Mouse (Mus musculus): ENCODE results near the gene Xpo5. TPM values are rescaled to one million over a fixed set of nuclear protein-coding genes. Genes with fewer than 3 reads are reported as not detected.
A peak's percentile ranks its signal among the peaks of the same experiment; 100 is the strongest.

Xpo5 gene
- polyA plus RNA-seq, 1 experiment, result 46.1 TPM

DNA sequence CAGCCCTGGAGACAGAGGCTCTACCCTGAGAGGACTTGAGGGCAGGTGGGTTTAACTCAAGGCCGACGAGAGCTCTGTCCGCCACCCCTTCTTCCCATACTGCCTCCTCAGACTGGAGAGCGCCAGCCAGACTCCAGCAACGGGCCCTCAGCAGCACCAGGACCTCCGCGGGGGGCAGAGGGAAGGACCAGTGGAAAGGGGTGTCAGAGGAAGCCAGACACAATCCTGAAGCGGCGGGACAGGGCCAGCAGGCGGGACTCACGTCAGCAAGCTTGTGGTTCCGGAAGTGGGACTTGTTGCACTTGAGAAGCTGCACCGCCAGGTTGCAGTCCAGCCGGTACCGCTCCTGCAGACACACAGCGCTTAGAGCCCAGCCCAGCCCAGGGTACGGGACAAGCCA, 57.1 kb downstream of the Xpo5 start:
- Histone ChIP-seq H3K36me3 (ENCODE audit: control insufficient read depth, insufficient read depth) (peaks cover 83% of the 10 kb centered on the region), H3K79me2 (ENCODE audit: control insufficient read depth, insufficient read depth) (peaks cover 23% of the 10 kb centered on the region), H3K27me3 (ENCODE audit: control insufficient read depth, insufficient read depth, insufficient read length) (no peaks in the 10 kb centered on the region), H3K79me3 (ENCODE audit: low read depth) (peaks cover 3% of the 10 kb centered on the region), H3K4me3 (ENCODE audit: insufficient read depth, poor library complexity, severe bottlenecking) (no peak overlapping the region), H3ac (ENCODE audit: control insufficient read depth, insufficient read length, low read depth) (no peak overlapping the region)
- TF ChIP-seq CTCF (IDR thresholded peaks at IDR 0.05; ENCODE audit: control insufficient read depth, insufficient read depth, insufficient read length), result no peak
- no peak for TF ChIP-seq CEBPB (IDR thresholded peaks at IDR 0.05; ENCODE audit: low read depth)
- TF ChIP-seq FOSL1 (IDR thresholded peaks at IDR 0.05; ENCODE audit: insufficient read depth, low read length, poor library complexity, severe bottlenecking), result no peak
- no peak for TF ChIP-seq USF1 (IDR thresholded peaks at IDR 0.05; ENCODE audit: low read depth)
- no peak for TF ChIP-seq MAX (IDR thresholded peaks at IDR 0.05)
- no peak for TF ChIP-seq MYOD1 (IDR thresholded peaks at IDR 0.05; ENCODE audit: control insufficient read depth, insufficient read length, low read depth)
- TF ChIP-seq MYOG (IDR thresholded peaks at IDR 0.05; ENCODE audit: control insufficient read depth, extremely low read depth, insufficient read length), result no peak

GRCm38 (mm10) chr17:46262201-46262694, 59.7 kb downstream of the Xpo5 start:
- Histone ChIP-seq H3K79me3 (ENCODE audit: low read depth) (peaks cover 13% of the 10 kb centered on the region), H3K27me3 (ENCODE audit: control insufficient read depth, insufficient read depth, insufficient read length) (no peaks in the 10 kb centered on the region), H3ac (ENCODE audit: control insufficient read depth, insufficient read length, low read depth) (no peak overlapping the region), H3K4me3 (ENCODE audit: insufficient read depth, poor library complexity, severe bottlenecking) (no peak overlapping the region), H3K79me2 (ENCODE audit: control insufficient read depth, insufficient read depth) (peaks cover 43% of the 10 kb centered on the region), H3K36me3 (ENCODE audit: control insufficient read depth, insufficient read depth) (peaks cover 90% of the 10 kb centered on the region)
- TF ChIP-seq USF1 (IDR thresholded peaks at IDR 0.05; ENCODE audit: low read depth), result no peak
- TF ChIP-seq MAX (IDR thresholded peaks at IDR 0.05), result no peak
- TF ChIP-seq CEBPB (IDR thresholded peaks at IDR 0.05; ENCODE audit: low read depth), result no peak
- TF ChIP-seq FOSL1 (IDR thresholded peaks at IDR 0.05; ENCODE audit: insufficient read depth, low read length, poor library complexity, severe bottlenecking), result no peak
- no peak for TF ChIP-seq MYOG (IDR thresholded peaks at IDR 0.05; ENCODE audit: control insufficient read depth, extremely low read depth, insufficient read length)
- TF ChIP-seq CTCF (IDR thresholded peaks at IDR 0.05; ENCODE audit: control insufficient read depth, insufficient read depth, insufficient read length), result no peak
- no peak for TF ChIP-seq MYOD1 (IDR thresholded peaks at IDR 0.05; ENCODE audit: control insufficient read depth, insufficient read length, low read depth)

DNA sequence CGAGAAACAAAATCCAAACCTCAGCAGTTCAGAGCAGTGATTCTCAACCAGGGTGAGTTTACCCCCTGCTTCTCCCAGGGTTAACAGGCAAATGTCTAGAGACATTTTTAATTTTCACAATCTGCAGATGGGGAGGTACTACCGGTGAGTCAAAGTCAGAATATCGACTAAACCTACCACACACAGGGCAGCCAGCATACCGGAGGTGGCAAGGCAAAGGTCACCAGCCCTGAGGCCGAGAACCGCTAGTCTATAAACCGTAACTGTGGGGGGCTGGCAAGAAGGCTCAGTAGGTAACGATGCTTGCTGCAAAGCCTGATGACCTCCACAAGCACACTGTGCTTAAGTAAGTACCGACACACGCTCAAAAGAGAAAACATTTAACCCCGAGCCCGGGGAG, 62.9 kb downstream of the Xpo5 start:
- Histone ChIP-seq H3K79me2 (ENCODE audit: control insufficient read depth, insufficient read depth) (peaks cover 76% of the 10 kb centered on the region), H3K4me3 (ENCODE audit: insufficient read depth, poor library complexity, severe bottlenecking) (no peak overlapping the region), H3K36me3 (ENCODE audit: control insufficient read depth, insufficient read depth) (peaks cover 72% of the 10 kb centered on the region), H3ac (ENCODE audit: control insufficient read depth, insufficient read length, low read depth) (peak overlapping the region; percentile 38), H3K79me3 (ENCODE audit: low read depth) (peaks cover 41% of the 10 kb centered on the region), H3K27me3 (ENCODE audit: control insufficient read depth, insufficient read depth, insufficient read length) (no peaks in the 10 kb centered on the region)
- TF ChIP-seq MYOD1 (IDR thresholded peaks at IDR 0.05; ENCODE audit: control insufficient read depth, insufficient read length, low read depth) (no peak), CTCF (IDR thresholded peaks at IDR 0.05; ENCODE audit: control insufficient read depth, insufficient read depth, insufficient read length) (no peak), CEBPB (IDR thresholded peaks at IDR 0.05; ENCODE audit: low read depth) (no peak), FOSL1 (IDR thresholded peaks at IDR 0.05; ENCODE audit: insufficient read depth, low read length, poor library complexity, severe bottlenecking) (no peak), MAX (IDR thresholded peaks at IDR 0.05) (no peak), USF1 (IDR thresholded peaks at IDR 0.05; ENCODE audit: low read depth) (no peak), MYOG (IDR thresholded peaks at IDR 0.05; ENCODE audit: control insufficient read depth, extremely low read depth, insufficient read length) (no peak)

GRCm38 (mm10) chr17:46265918-46266618, 63.5 kb downstream of the Xpo5 start:
- no peaks in the 10 kb centered on the region for H3K27me3 ChIP-seq (ENCODE audit: control insufficient read depth, insufficient read depth, insufficient read length)
- TF ChIP-seq MAX (IDR thresholded peaks at IDR 0.05), result peak; percentile 96
- peak; percentile 67 for TF ChIP-seq CTCF (IDR thresholded peaks at IDR 0.05; ENCODE audit: control insufficient read depth, insufficient read depth, insufficient read length)
- TF ChIP-seq MYOG (IDR thresholded peaks at IDR 0.05; ENCODE audit: control insufficient read depth, extremely low read depth, insufficient read length), result no peak
- TF ChIP-seq MYOD1 (IDR thresholded peaks at IDR 0.05; ENCODE audit: control insufficient read depth, insufficient read length, low read depth), result peak; percentile 14
- TF ChIP-seq FOSL1 (IDR thresholded peaks at IDR 0.05; ENCODE audit: insufficient read depth, low read length, poor library complexity, severe bottlenecking), result no peak
- no peak for TF ChIP-seq USF1 (IDR thresholded peaks at IDR 0.05; ENCODE audit: low read depth)
- H3K36me3 ChIP-seq (ENCODE audit: control insufficient read depth, insufficient read depth), result peaks cover 74% of the 10 kb centered on the region
- H3K4me3 ChIP-seq (ENCODE audit: insufficient read depth, poor library complexity, severe bottlenecking), result no peak overlapping the region
- H3K79me3 ChIP-seq (ENCODE audit: low read depth), result peaks cover 47% of the 10 kb centered on the region
- H3ac ChIP-seq (ENCODE audit: control insufficient read depth, insufficient read length, low read depth), result peak overlapping the region; percentile 38
- H3K79me2 ChIP-seq (ENCODE audit: control insufficient read depth, insufficient read depth), result peaks cover 81% of the 10 kb centered on the region

DNA sequence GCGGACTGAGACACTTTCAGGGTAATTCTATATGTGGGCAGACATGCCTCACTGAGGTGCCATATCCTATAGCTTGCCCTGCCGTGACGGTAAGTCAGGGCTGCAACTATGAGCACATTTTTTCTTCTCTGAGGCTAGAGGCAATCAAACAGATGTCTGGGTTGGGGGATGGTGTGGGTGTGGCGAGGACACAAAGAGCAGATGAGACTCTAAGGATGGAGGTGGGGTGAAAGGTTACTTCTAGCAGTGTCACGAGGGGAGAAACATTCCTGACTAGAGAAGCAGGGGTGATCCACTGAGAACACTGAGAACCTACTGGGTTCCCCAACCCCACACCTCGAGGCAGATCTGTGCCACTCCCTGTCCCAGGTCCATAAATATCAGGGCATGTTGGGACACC, 64.4 kb downstream of the Xpo5 start:
- H3K36me3 ChIP-seq (ENCODE audit: control insufficient read depth, insufficient read depth), result peaks cover 72% of the 10 kb centered on the region

More for the DNA sequence above, 64.4 kb downstream of the Xpo5 start:
- Histone ChIP-seq H3ac (ENCODE audit: control insufficient read depth, insufficient read length, low read depth) (peak overlapping the region; percentile 20), H3K79me2 (ENCODE audit: control insufficient read depth, insufficient read depth) (peaks cover 90% of the 10 kb centered on the region), H3K4me3 (ENCODE audit: insufficient read depth, poor library complexity, severe bottlenecking) (no peak overlapping the region), H3K27me3 (ENCODE audit: control insufficient read depth, insufficient read depth, insufficient read length) (no peaks in the 10 kb centered on the region), H3K79me3 (ENCODE audit: low read depth) (peaks cover 56% of the 10 kb centered on the region)
- TF ChIP-seq MYOD1 (IDR thresholded peaks at IDR 0.05; ENCODE audit: control insufficient read depth, insufficient read length, low read depth) (no peak), MAX (IDR thresholded peaks at IDR 0.05) (no peak), CEBPB (IDR thresholded peaks at IDR 0.05; ENCODE audit: low read depth) (no peak), CTCF (IDR thresholded peaks at IDR 0.05; ENCODE audit: control insufficient read depth, insufficient read depth, insufficient read length) (no peak), MYOG (IDR thresholded peaks at IDR 0.05; ENCODE audit: control insufficient read depth, extremely low read depth, insufficient read length) (no peak), FOSL1 (IDR thresholded peaks at IDR 0.05; ENCODE audit: insufficient read depth, low read length, poor library complexity, severe bottlenecking) (no peak), USF1 (IDR thresholded peaks at IDR 0.05; ENCODE audit: low read depth) (no peak)
